Mouse (Mus musculus): ENCODE data around the gene Gm28308. TPM values are rescaled to one million over a fixed set of nuclear protein-coding genes. Genes with fewer than 3 reads are reported as not detected.

The Gm28308 gene
- polyA plus RNA-seq, 1 experiment from 2014 or later = not detected

GRCm38 (mm10) chr6:52164051-52164625, 49.0 kb downstream of the Gm28308 start:
- H3K9me3 ChIP-seq (replicated peaks) = no peaks in the 10 kb centered on the region
- peaks cover 98% of the 10 kb centered on the region for H3K27me3 ChIP-seq (replicated peaks)
- H3K4me1 ChIP-seq = 0 out of 2 replicates have a peak, but pooled peaks cover 3% of the 10 kb centered on the region
- H3K36me3 ChIP-seq = no peaks in the 10 kb centered on the region
- H3K4me2 ChIP-seq = peak overlapping the region; percentile 39
- ATAC-seq = no peak
- peak overlapping the region; percentile 52 for H3K9ac ChIP-seq
- peak overlapping the region; percentile 49 for H3K27ac ChIP-seq
- H3K4me3 ChIP-seq = peak overlapping the region; percentile 37
- WGBS (ENCODE audit: insufficient replicate concordance) = under 1% methylated on average over 39 of the region's 39 CpGs

GRCm38 (mm10) chr6:52163366-52164031, 49.6 kb downstream of the Gm28308 start:
- Histone ChIP-seq H3K9ac (0 out of 2 replicates have a peak overlapping the region, but pooled peaks have one; percentile 19), H3K4me1 (peaks cover 6% of the 10 kb centered on the region), H3K27ac (peak overlapping the region; percentile 49)

GRCm38 (mm10) chr6:52162611-52163365, 50.4 kb downstream of the Gm28308 start:
- Histone ChIP-seq H3K27me3 (replicated peaks) (peaks cover 98% of the 10 kb centered on the region), H3K9ac (0 out of 2 replicates have a peak overlapping the region, but pooled peaks have one; percentile 19), H3K4me1 (peaks cover 8% of the 10 kb centered on the region), H3K27ac (peak overlapping the region; percentile 49), H3K4me3 (peak overlapping the region; percentile 19), H3K4me2 (peak overlapping the region; percentile 39), H3K36me3 (no peaks in the 10 kb centered on the region), H3K9me3 (replicated peaks) (no peaks in the 10 kb centered on the region)
- ATAC-seq = no peak
- WGBS (ENCODE audit: insufficient replicate concordance) = 10% methylated on average over 14 of the region's 14 CpGs

More at GRCm38 (mm10) chr6:52163366-52164031, 49.6 kb downstream of the Gm28308 start:
- peaks cover 98% of the 10 kb centered on the region for H3K27me3 ChIP-seq (replicated peaks)
- H3K9me3 ChIP-seq (replicated peaks) = no peaks in the 10 kb centered on the region
- WGBS (ENCODE audit: insufficient replicate concordance) = 8% methylated on average over 17 of the region's 17 CpGs
- H3K4me2 ChIP-seq = peak overlapping the region; percentile 39
- H3K36me3 ChIP-seq = no peaks in the 10 kb centered on the region
- ATAC-seq = no peak
- H3K4me3 ChIP-seq = peak overlapping the region; percentile 19

- WGBS (ENCODE audit: insufficient replicate concordance) = 24% methylated on average over 1 of the region's 1 CpGs
- Histone ChIP-seq H3K27ac (no peak overlapping the region), H3K4me2 (no peak overlapping the region; the same call in 1 of the 2 replicates), H3K4me3 (no peak overlapping the region), H3K4me1 (peaks cover 8% of the 10 kb centered on the region), H3K9ac (no peak overlapping the region), H3K9me3 (replicated peaks) (no peaks in the 10 kb centered on the region), H3K27me3 (replicated peaks) (peaks cover 98% of the 10 kb centered on the region), H3K36me3 (no peaks in the 10 kb centered on the region)
- no peak for ATAC-seq
Observed at GRCm38 (mm10) chr6:52162093-52162380, 51.1 kb downstream of the Gm28308 start.

- Histone ChIP-seq H3K9me3 (replicated peaks) (no peaks in the 10 kb centered on the region), H3K4me1 (peaks cover 8% of the 10 kb centered on the region), H3K27ac (0 out of 2 replicates have a peak overlapping the region, but pooled peaks have one; percentile 45), H3K36me3 (no peaks in the 10 kb centered on the region), H3K9ac (no peak overlapping the region), H3K4me3 (no peak overlapping the region), H3K27me3 (replicated peaks) (peaks cover 98% of the 10 kb centered on the region), H3K4me2 (peak overlapping the region; percentile 78)
- WGBS (ENCODE audit: insufficient replicate concordance) = 24% methylated on average over 8 of the region's 8 CpGs
- no peak for ATAC-seq
Observed at GRCm38 (mm10) chr6:52161336-52162092, 51.6 kb downstream of the Gm28308 start.

GRCm38 (mm10) chr6:52160511-52161335, 52.4 kb downstream of the Gm28308 start:
- Histone ChIP-seq H3K27ac (peak overlapping the region; percentile 64), H3K4me1 (peaks cover 8% of the 10 kb centered on the region), H3K27me3 (replicated peaks) (peaks cover 98% of the 10 kb centered on the region), H3K9ac (peak overlapping the region; percentile 31; the same call in 1 of the 2 replicates), H3K36me3 (no peaks in the 10 kb centered on the region), H3K4me3 (peak overlapping the region; percentile 61), H3K4me2 (peak overlapping the region; percentile 78), H3K9me3 (replicated peaks) (no peaks in the 10 kb centered on the region)
- WGBS (ENCODE audit: insufficient replicate concordance) = 14% methylated on average over 30 of the region's 30 CpGs
- no peak for ATAC-seq

GRCm38 (mm10) chr6:52159979-52160378, 53.2 kb downstream of the Gm28308 start:
- H3K27ac ChIP-seq = peak overlapping the region; percentile 64
- no peaks in the 10 kb centered on the region for H3K36me3 ChIP-seq
- H3K9me3 ChIP-seq (replicated peaks) = no peaks in the 10 kb centered on the region
- no peak overlapping the region for H3K9ac ChIP-seq
- H3K4me3 ChIP-seq = peak overlapping the region; percentile 61
- 11% methylated on average over 9 of the region's 9 CpGs for WGBS (ENCODE audit: insufficient replicate concordance)
- no peak for ATAC-seq
- peak overlapping the region; percentile 78 for H3K4me2 ChIP-seq
- H3K4me1 ChIP-seq = peaks cover 8% of the 10 kb centered on the region
- H3K27me3 ChIP-seq (replicated peaks) = peaks cover 98% of the 10 kb centered on the region

GRCm38 (mm10) chr6:52159164-52159761, 53.9 kb downstream of the Gm28308 start:
- H3K27ac ChIP-seq = peak overlapping the region; percentile 71
- peak overlapping the region; percentile 78 for H3K4me2 ChIP-seq
- H3K9ac ChIP-seq = 0 out of 2 replicates have a peak overlapping the region, but pooled peaks have one; percentile 17
- no peak for ATAC-seq
- H3K4me1 ChIP-seq = peaks cover 8% of the 10 kb centered on the region
- H3K27me3 ChIP-seq (replicated peaks) = peaks cover 98% of the 10 kb centered on the region
- H3K4me3 ChIP-seq = peak overlapping the region; percentile 61
- no peaks in the 10 kb centered on the region for H3K9me3 ChIP-seq (replicated peaks)
- no peaks in the 10 kb centered on the region for H3K36me3 ChIP-seq
- WGBS (ENCODE audit: insufficient replicate concordance) = 15% methylated on average over 12 of the region's 12 CpGs

- Histone ChIP-seq H3K4me2 (peak within 1 kb of the TSS; percentile 78), H3K36me3 (no peaks in the 10 kb centered on the region), H3K27me3 (replicated peaks) (peaks cover 98% of the 10 kb centered on the region), H3K4me3 (peak within 1 kb of the TSS; percentile 61), H3K9ac (peak within 1 kb of the TSS; percentile 60), H3K4me1 (peaks cover 8% of the 10 kb centered on the region), H3K9me3 (replicated peaks) (no peaks in the 10 kb centered on the region), H3K27ac (peak within 1 kb of the TSS; percentile 71)
- under 1% methylated on average over 55 of the region's 55 CpGs for WGBS (ENCODE audit: insufficient replicate concordance)
- ATAC-seq = peak; percentile 57
Observed at GRCm38 (mm10) chr6:52158276-52159051, 54.7 kb downstream of the Gm28308 start, which contains the start of gene Hoxa1. Gene Hoxa1, minus strand, starts transcription at chr6:52158317.

Measured in liver, embryonic 12.5 days (tissue).